Mouse (Mus musculus) midbrain, embryonic 16.5 days (tissue): Measurements from ENCODE around the gene Hspb9. TPM values are rescaled to one million over a fixed set of nuclear protein-coding genes. Genes with fewer than 3 reads are reported as not detected.

Source experiments
- ATAC-seq: fragments of 200-750 bp; cut with Nextera tagmentation; 2 replicates; pipeline ENCODE4 v1.8.0; 2017; ENCODE audit warnings: moderate TSS enrichment
- H3K27ac ChIP-seq: fragments of 300-500 bp; sonication (generic); 2 replicates; pipeline ENCODE4 v1.5.1; 2014; ENCODE audit warnings: mild to moderate bottlenecking, low read length, mixed read lengths
- H3K27me3 ChIP-seq: fragments of 300-500 bp; sonication (generic); 2 replicates; pipeline ENCODE4 v1.6.1; 2014; ENCODE audit warnings: low read depth, low read length, mixed read lengths; ENCODE audit not compliant: control insufficient read depth, insufficient read depth
- H3K36me3 ChIP-seq: fragments of 300-500 bp; sonication (generic); 2 replicates; pipeline ENCODE4 v1.6.1; 2014; ENCODE audit warnings: mild to moderate bottlenecking, low read length, moderate library complexity, mixed read lengths; ENCODE audit not compliant: control insufficient read depth, insufficient read depth
- H3K4me1 ChIP-seq: fragments of 300-500 bp; sonication (generic); 2 replicates; pipeline ENCODE4 v1.6.1; 2014; ENCODE audit warnings: mild to moderate bottlenecking, low read length, mixed read lengths; ENCODE audit not compliant: control insufficient read depth, insufficient read depth
- H3K4me2 ChIP-seq: fragments of 300-500 bp; sonication (generic); 2 replicates; pipeline ENCODE4 v1.6.1; 2014; ENCODE audit warnings: mild to moderate bottlenecking, low read length, mixed read lengths
- H3K4me3 ChIP-seq: fragments of 300-500 bp; sonication (generic); 2 replicates; pipeline ENCODE4 v1.5.1; 2014; ENCODE audit warnings: low read depth, mild to moderate bottlenecking, low read length, moderate library complexity, mixed read lengths
- H3K9ac ChIP-seq: fragments of 300-500 bp; sonication (generic); 2 replicates; pipeline ENCODE4 v1.6.1; 2014; ENCODE audit warnings: low read depth, low read length, mixed read lengths
- H3K9me3 ChIP-seq: fragments of 300-500 bp; sonication (generic); replicated peaks from 2 replicates; pipeline ENCODE4 v1.6.1; 2014; ENCODE audit warnings: mild to moderate bottlenecking, low read length, mixed read lengths; ENCODE audit not compliant: control insufficient read depth, poor library complexity, severe bottlenecking
- WGBS: fragments of 180-500 bp; shearing (Covaris S2); extraction: QIAGEN DNeasy Blood & Tissue Kit; methylation state at CpG from one replicate; pipeline ENCODE4 v1.1.7; 2014; 5-methylcytosine and 5-hydroxymethylcytosine counted together
- polyA plus RNA-seq: library from polyadenylated mRNA; unstranded; fragments of >200 nt; fragmentation: Nextera tagmentation; extraction: Ambion mirVana; gene quantifications from 2 replicates; pipeline ENCODE4 v1.2.1, GENCODE M21; 2015

Hspb9 gene
- polyA plus RNA-seq, 1 experiment from 2014 or later = not detected

- no peak overlapping the region for H3K4me3 ChIP-seq
- H3K9ac ChIP-seq = no peak overlapping the region
- WGBS = 15% methylated on average over 6 of the region's 6 CpGs
- H3K9me3 ChIP-seq = no peaks in the 10 kb centered on the region
- no peak overlapping the region for H3K4me2 ChIP-seq
- no peak overlapping the region for H3K27ac ChIP-seq
- no peaks in the 10 kb centered on the region for H3K4me1 ChIP-seq
- H3K36me3 ChIP-seq = peaks cover 13% of the 10 kb centered on the region; the same call in 1 of the 2 replicates
- 0 out of 2 replicates have a peak, but pooled peaks have one; percentile 52 for ATAC-seq
- no peaks in the 10 kb centered on the region for H3K27me3 ChIP-seq
Measured at GRCm38 (mm10) chr11:100745085-100745484, 31.4 kb downstream of the Hspb9 start.

- 85% methylated on average over 10 of the region's 10 CpGs for WGBS
- no peaks in the 10 kb centered on the region for H3K4me1 ChIP-seq
- no peaks in the 10 kb centered on the region for H3K27me3 ChIP-seq
- no peak overlapping the region for H3K4me3 ChIP-seq
- H3K36me3 ChIP-seq = peaks cover 11% of the 10 kb centered on the region
- H3K4me2 ChIP-seq = no peak overlapping the region
- no peak overlapping the region for H3K27ac ChIP-seq
- H3K9me3 ChIP-seq = no peaks in the 10 kb centered on the region
- H3K9ac ChIP-seq = no peak overlapping the region
- no peak for ATAC-seq
Measured at GRCm38 (mm10) chr11:100746546-100746945, 32.9 kb downstream of the Hspb9 start.

DNA sequence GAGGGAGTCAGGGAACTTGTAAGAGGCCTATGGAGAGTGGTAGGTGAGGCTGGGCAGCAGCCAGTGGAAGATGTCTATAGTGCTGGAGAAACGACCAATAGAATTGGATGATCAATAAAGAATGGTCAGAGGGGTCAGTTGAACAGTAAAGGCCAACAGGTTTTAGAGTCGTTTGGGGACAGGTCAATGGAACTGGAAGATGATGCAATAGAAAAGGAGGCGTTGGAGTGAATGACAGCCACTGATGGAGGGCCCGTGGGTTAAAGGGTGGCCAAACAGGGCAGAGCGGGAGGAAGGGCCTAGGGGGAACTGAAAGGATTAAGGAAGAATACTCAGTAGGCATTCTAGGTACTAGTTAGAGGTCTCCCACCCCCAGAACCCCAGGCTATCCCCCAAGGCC, 33.5 kb downstream of the Hspb9 start:
- no peaks in the 10 kb centered on the region for H3K4me1 ChIP-seq
- no peak overlapping the region for H3K27ac ChIP-seq
- no peak overlapping the region for H3K4me2 ChIP-seq
- no peak for ATAC-seq
- WGBS = 77% methylated on average over 5 of the region's 5 CpGs
- H3K9ac ChIP-seq = no peak overlapping the region
- peaks cover 15% of the 10 kb centered on the region for H3K36me3 ChIP-seq
- H3K27me3 ChIP-seq = no peaks in the 10 kb centered on the region
- no peak overlapping the region for H3K4me3 ChIP-seq
- no peaks in the 10 kb centered on the region for H3K9me3 ChIP-seq

- Histone ChIP-seq H3K27ac (no peak overlapping the region), H3K27me3 (no peaks in the 10 kb centered on the region), H3K9ac (no peak overlapping the region), H3K4me2 (no peak overlapping the region), H3K4me1 (no peaks in the 10 kb centered on the region), H3K9me3 (no peaks in the 10 kb centered on the region), H3K4me3 (no peak overlapping the region), H3K36me3 (peaks cover 16% of the 10 kb centered on the region)
- WGBS = 79% methylated on average over 4 of the region's 4 CpGs
- ATAC-seq = no peak
Measured at GRCm38 (mm10) chr11:100748620-100749019, 35.0 kb downstream of the Hspb9 start.

- WGBS = 49% methylated on average over 25 of the region's 25 CpGs
- H3K4me3 ChIP-seq = no peak overlapping the region
- H3K4me1 ChIP-seq = no peaks in the 10 kb centered on the region
- no peak overlapping the region for H3K9ac ChIP-seq
- H3K36me3 ChIP-seq = peaks cover 16% of the 10 kb centered on the region
- H3K4me2 ChIP-seq = no peak overlapping the region
- no peaks in the 10 kb centered on the region for H3K27me3 ChIP-seq
- no peak for ATAC-seq
- no peaks in the 10 kb centered on the region for H3K9me3 ChIP-seq
- no peak overlapping the region for H3K27ac ChIP-seq
Measured at GRCm38 (mm10) chr11:100749469-100749868, 35.8 kb downstream of the Hspb9 start.

GRCm38 (mm10) chr11:100750127-100750526, 36.5 kb downstream of the Hspb9 start:
- H3K9me3 ChIP-seq = no peaks in the 10 kb centered on the region
- H3K4me1 ChIP-seq = no peaks in the 10 kb centered on the region
- H3K9ac ChIP-seq = no peak overlapping the region
- H3K4me2 ChIP-seq = no peak overlapping the region
- H3K27me3 ChIP-seq = no peaks in the 10 kb centered on the region
- H3K4me3 ChIP-seq = no peak overlapping the region
- H3K27ac ChIP-seq = no peak overlapping the region
- 92% methylated on average over 16 of the region's 16 CpGs for WGBS
- peaks cover 16% of the 10 kb centered on the region for H3K36me3 ChIP-seq
- no peak for ATAC-seq

GRCm38 (mm10) chr11:100752294-100752693, 38.6 kb downstream of the Hspb9 start:
- Histone ChIP-seq H3K9ac (no peak overlapping the region), H3K27me3 (no peaks in the 10 kb centered on the region), H3K4me2 (no peak overlapping the region), H3K27ac (no peak overlapping the region), H3K9me3 (no peaks in the 10 kb centered on the region), H3K4me1 (no peaks in the 10 kb centered on the region), H3K4me3 (no peak overlapping the region), H3K36me3 (peaks cover 21% of the 10 kb centered on the region)
- no peak for ATAC-seq
- WGBS = 51% methylated on average over 10 of the region's 10 CpGs

DNA sequence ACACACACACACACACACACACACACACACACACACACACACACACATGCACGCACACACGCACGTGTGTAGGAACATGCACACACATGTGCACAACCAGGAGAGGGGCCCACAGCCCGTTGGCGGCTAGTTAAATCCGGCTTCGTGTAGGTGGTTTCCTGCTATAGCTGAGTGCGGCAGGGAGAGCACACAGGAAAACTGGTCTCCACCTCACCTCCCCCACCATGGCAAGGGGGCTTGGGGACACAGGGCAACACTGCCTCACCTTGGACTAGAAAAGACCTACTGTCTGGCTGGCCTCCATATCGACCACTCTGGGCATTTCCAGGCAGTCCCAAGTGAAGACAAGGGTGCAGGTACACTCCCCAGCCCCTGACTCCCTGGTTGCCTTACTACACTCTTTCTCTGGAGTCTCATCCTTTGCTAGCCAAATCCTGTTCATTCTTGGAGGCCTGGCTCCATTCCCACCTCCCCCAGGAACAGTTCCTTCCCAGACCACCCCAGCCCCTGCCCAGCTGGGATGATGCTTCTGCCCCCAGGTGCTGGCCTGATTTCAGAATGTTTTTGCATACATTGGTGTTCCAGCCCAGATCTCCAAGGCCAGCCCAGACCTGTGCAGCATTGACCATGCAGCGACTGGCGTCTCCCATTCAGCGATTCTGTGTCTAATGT, 40.5 kb downstream of the Hspb9 start:
- WGBS = 85% methylated on average over 11 of the region's 12 CpGs
- no peak overlapping the region for H3K9ac ChIP-seq
- H3K9me3 ChIP-seq = no peaks in the 10 kb centered on the region
- no peak overlapping the region for H3K27ac ChIP-seq
- H3K4me3 ChIP-seq = no peak overlapping the region
- H3K4me1 ChIP-seq = peaks cover 5% of the 10 kb centered on the region
- H3K4me2 ChIP-seq = no peak overlapping the region
- no peak for ATAC-seq
- no peaks in the 10 kb centered on the region for H3K27me3 ChIP-seq
- H3K36me3 ChIP-seq = peaks cover 20% of the 10 kb centered on the region

DNA sequence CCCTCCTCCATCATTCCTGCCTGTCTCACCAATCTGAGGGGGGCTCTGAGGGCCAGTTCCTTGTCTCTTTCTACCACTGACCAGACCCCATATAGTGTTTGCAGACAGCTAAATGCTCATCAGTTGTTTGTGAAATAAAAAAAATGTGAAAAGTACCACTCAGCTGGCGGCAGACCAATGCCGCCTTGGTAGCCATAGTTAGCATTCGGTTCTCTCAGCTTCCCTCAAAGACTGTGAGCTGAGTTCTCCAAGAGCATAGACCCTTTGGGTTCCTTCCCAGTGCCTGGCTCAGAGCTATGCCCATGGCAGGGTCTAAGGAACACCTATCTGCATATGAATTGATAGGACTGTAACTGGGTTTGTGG, 41.0 kb downstream of the Hspb9 start:
- H3K4me2 ChIP-seq = no peak overlapping the region
- ATAC-seq = no peak
- H3K9me3 ChIP-seq = no peaks in the 10 kb centered on the region
- no peak overlapping the region for H3K27ac ChIP-seq
- H3K27me3 ChIP-seq = no peaks in the 10 kb centered on the region
- H3K4me1 ChIP-seq = peaks cover 5% of the 10 kb centered on the region
- 96% methylated on average over 3 of the region's 3 CpGs for WGBS
- H3K4me3 ChIP-seq = no peak overlapping the region
- H3K9ac ChIP-seq = no peak overlapping the region
- peaks cover 17% of the 10 kb centered on the region for H3K36me3 ChIP-seq
